Mouse (Mus musculus) myocyte (in vitro differentiated cells): ENCODE data around the gene Mrps34. TPM values are rescaled to one million over a fixed set of nuclear protein-coding genes. Genes with fewer than 3 reads are reported as not detected.

Experiments used
- H3K27me3 ChIP-seq: one replicate; pipeline ENCODE4 v1.6.1; 2011; ENCODE audit not compliant: control insufficient read depth, insufficient read depth, insufficient read length
- H3K36me3 ChIP-seq: one replicate; pipeline ENCODE4 v1.6.1; 2011; ENCODE audit not compliant: control insufficient read depth, insufficient read depth
- H3K4me2 ChIP-seq: one replicate; pipeline ENCODE4 v1.6.1; 2011; ENCODE audit warnings: low read depth, control low read depth
- H3K4me3 ChIP-seq: one replicate; pipeline ENCODE4 v1.5.1; 2011; ENCODE audit warnings: mild to moderate bottlenecking, control low read depth, moderate library complexity
- H3K79me2 ChIP-seq: one replicate; pipeline ENCODE4 v1.6.1; 2011; ENCODE audit not compliant: control insufficient read depth, insufficient read depth
- H3ac ChIP-seq: one replicate; pipeline ENCODE4 v1.6.1; 2011; ENCODE audit not compliant: control insufficient read depth, insufficient read length
- CEBPB ChIP-seq: IDR thresholded peaks from 2 replicates; pipeline ENCODE4 v1.6.1; 2011; ENCODE audit warnings: mild to moderate bottlenecking, moderate library complexity; ENCODE audit not compliant: poor library complexity, insufficient read depth, severe bottlenecking
- E2F4 ChIP-seq: IDR thresholded peaks from one replicate; pipeline ENCODE4 v1.6.1; 2011; ENCODE audit warnings: mild to moderate bottlenecking, control low read depth, moderate library complexity; ENCODE audit not compliant: insufficient read depth
- MAX ChIP-seq: IDR thresholded peaks from one replicate; pipeline ENCODE4 v1.6.1; 2011; ENCODE audit warnings: low read depth, mild to moderate bottlenecking, control low read depth
- MYOD1 ChIP-seq, 3 experiments: IDR thresholded peaks; one replicate each; pipeline ENCODE4 v1.6.1; 2011; ENCODE audit warnings: control low read depth in 2 of 3, low read depth in 2 of 3, mild to moderate bottlenecking in 2 of 3, moderate library complexity in 1 of 3; ENCODE audit not compliant: insufficient read length in 2 of 3, control insufficient read depth in 1 of 3
- MYOG ChIP-seq, 3 experiments: IDR thresholded peaks; one replicate each; pipeline ENCODE4 v1.6.1; 2011; ENCODE audit warnings: control low read depth in 2 of 3, low read depth in 2 of 3, mild to moderate bottlenecking in 2 of 3; ENCODE audit not compliant: insufficient read length in 2 of 3, control insufficient read depth in 1 of 3, insufficient read depth in 1 of 3
- POLR2A ChIP-seq: IDR thresholded peaks from one replicate; pipeline ENCODE4 v1.6.1; 2011; ENCODE audit warnings: low read depth, mild to moderate bottlenecking, control low read depth, moderate library complexity; ENCODE audit not compliant: insufficient read length
- POLR2AphosphoS2 ChIP-seq: IDR thresholded peaks from one replicate; pipeline ENCODE4 v1.6.1; 2011; ENCODE audit warnings: low read depth, control low read depth; ENCODE audit not compliant: insufficient read length
- REST ChIP-seq: IDR thresholded peaks from one replicate; pipeline ENCODE4 v1.6.1; 2011; ENCODE audit warnings: mild to moderate bottlenecking, control low read depth, moderate library complexity; ENCODE audit not compliant: insufficient read depth, insufficient read length
- SRF ChIP-seq: IDR thresholded peaks from one replicate; pipeline ENCODE4 v1.6.1; 2011; ENCODE audit warnings: low read depth; ENCODE audit not compliant: control insufficient read depth, insufficient read length
- TCF12 ChIP-seq: IDR thresholded peaks from one replicate; pipeline ENCODE4 v1.6.1; 2011; ENCODE audit warnings: mild to moderate bottlenecking, control low read depth; ENCODE audit not compliant: poor library complexity, insufficient read depth, severe bottlenecking
- TCF3 ChIP-seq: IDR thresholded peaks from one replicate; pipeline ENCODE4 v1.6.1; 2011; ENCODE audit warnings: low read depth, control low read depth; ENCODE audit not compliant: insufficient read length
- USF1 ChIP-seq: IDR thresholded peaks from one replicate; pipeline ENCODE4 v1.6.1; 2011; ENCODE audit warnings: low read depth, mild to moderate bottlenecking, control low read depth, moderate library complexity
- polyA plus RNA-seq: library from polyadenylated mRNA; unstranded; fragments of >200 nt; fragmentation: generic; extraction: Trizol; gene quantifications from one replicate; pipeline ENCODE4 v1.2.1, GENCODE M21; 2012; ENCODE audit warnings: missing spikeins

The Mrps34 gene
- polyA plus RNA-seq, 1 experiment, result 142 TPM

GRCm38 (mm10) chr17:24873695-24874404, 21.1 kb upstream of the Mrps34 start:
- Histone ChIP-seq H3K27me3 (peaks cover 5% of the 10 kb centered on the region), H3K4me2 (no peak overlapping the region), H3K36me3 (no peaks in the 10 kb centered on the region), H3K79me2 (no peaks in the 10 kb centered on the region), H3K4me3 (no peak overlapping the region), H3ac (no peak overlapping the region)
- TF ChIP-seq MYOD1 (IDR thresholded peaks at IDR 0.05; ENCODE audit: control insufficient read depth in 1 of 3, insufficient read length in 2 of 3, low read depth in 2 of 3) (no peak), E2F4 (no peak), TCF12 (no peak), POLR2A (no peak)

DNA sequence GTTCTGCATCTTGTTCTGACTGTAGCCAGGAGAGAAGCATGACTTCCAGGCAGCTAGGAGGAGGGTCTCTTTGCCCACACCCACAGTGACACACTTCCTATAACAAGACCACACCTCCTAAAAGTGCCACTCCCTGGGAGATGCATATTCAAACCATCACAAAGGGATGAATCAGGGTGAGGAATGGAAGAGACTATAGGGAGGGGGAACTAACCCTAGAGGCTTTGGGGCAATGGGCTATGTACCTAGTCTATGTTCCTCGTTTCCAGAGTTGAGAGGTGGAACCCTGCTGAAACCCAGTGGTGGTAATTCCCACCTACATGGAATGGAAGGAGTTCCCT, 20.5 kb upstream of the Mrps34 start:
- Histone ChIP-seq H3K79me2 (no peaks in the 10 kb centered on the region), H3ac (no peak overlapping the region), H3K4me3 (no peak overlapping the region), H3K4me2 (no peak overlapping the region), H3K27me3 (peaks cover 5% of the 10 kb centered on the region), H3K36me3 (no peaks in the 10 kb centered on the region)
- TF ChIP-seq E2F4 (no peak), TCF3 (no peak), TCF12 (no peak), USF1 (no peak), MAX (no peak), CEBPB (no peak), MYOG (IDR thresholded peaks at IDR 0.05; ENCODE audit: control insufficient read depth in 1 of 3, insufficient read depth in 1 of 3, insufficient read length in 2 of 3, low read depth in 2 of 3) (no peak), MYOD1 (IDR thresholded peaks at IDR 0.05; ENCODE audit: control insufficient read depth in 1 of 3, insufficient read length in 2 of 3, low read depth in 2 of 3) (no peak), POLR2A (no peak), REST (no peak)

DNA sequence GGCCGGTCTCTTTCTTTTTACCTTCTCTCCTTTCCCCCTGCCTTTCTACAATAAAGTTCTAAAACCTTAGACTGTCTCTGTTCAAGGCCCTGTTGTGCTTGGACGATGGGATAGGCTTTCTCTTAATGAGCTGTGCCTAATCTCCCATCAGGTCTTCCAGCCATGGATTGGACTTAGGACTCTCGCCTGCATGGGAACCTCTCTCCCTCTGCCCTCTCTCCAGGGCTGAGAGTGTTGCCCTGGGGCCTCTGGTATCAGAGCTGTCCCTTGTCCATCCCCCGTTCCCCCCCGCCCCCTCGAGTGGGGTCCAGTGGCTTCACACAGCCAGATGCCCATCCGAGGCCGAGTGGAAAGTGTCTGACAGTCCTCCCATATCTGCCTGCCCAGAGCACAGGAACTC, 19.9 kb upstream of the Mrps34 start:
- H3K4me3 ChIP-seq, result no peak overlapping the region
- no peaks in the 10 kb centered on the region for H3K36me3 ChIP-seq
- no peak for TF ChIP-seq POLR2A
- TF ChIP-seq SRF, result no peak
- TF ChIP-seq MYOD1 (IDR thresholded peaks at IDR 0.05; ENCODE audit: control insufficient read depth in 1 of 3, insufficient read length in 2 of 3, low read depth in 2 of 3), result no peak
- TF ChIP-seq REST, result no peak
- TF ChIP-seq CEBPB, result no peak
- TF ChIP-seq POLR2AphosphoS2, result no peak
- no peak for TF ChIP-seq USF1
- TF ChIP-seq TCF12, result no peak
- TF ChIP-seq MYOG (IDR thresholded peaks at IDR 0.05; ENCODE audit: control insufficient read depth in 1 of 3, insufficient read depth in 1 of 3, insufficient read length in 2 of 3, low read depth in 2 of 3), result no peak
- no peak for TF ChIP-seq TCF3
- no peak overlapping the region for H3K4me2 ChIP-seq
- no peak overlapping the region for H3ac ChIP-seq
- H3K79me2 ChIP-seq, result no peaks in the 10 kb centered on the region
- peaks cover 5% of the 10 kb centered on the region for H3K27me3 ChIP-seq

DNA sequence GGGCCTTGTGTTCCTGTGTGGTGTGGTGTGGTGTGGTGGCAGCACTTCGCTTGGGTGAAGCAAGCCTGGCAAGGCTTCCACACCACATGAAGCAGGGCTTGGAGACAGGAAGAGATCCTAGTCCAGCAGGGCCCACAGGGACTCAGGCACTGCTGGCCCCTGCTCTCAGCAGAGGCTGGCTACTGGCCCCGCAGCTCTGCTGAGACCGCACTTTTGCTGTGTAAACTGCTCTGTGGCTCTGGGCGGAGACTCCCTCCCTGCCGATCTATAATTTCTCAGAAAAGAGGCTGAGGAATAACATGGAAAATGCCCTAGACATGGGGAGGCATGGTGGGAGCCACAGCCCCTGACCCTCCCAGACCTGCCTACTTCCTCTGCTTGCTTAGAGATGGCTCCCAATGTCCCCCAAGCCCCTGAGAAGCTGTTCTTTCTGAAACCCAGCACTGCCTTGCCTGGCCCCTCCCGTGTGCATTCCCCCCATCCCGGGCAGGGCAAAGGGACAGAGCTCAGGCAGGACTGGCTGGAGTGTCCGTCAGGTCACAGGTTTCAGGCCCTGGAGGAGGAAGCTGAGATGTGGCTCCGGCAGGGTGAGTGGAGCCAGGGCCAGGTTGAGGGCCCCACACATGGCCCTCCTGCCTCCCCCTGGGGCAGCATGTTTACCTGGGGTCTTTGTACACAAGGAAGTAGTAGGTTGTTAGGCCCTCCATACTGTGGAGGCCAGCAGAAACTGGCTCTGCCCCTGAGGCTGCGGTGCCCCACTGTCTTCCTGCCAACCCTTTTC, 17.4 kb upstream of the Mrps34 start:
- no peak overlapping the region for H3ac ChIP-seq
- no peaks in the 10 kb centered on the region for H3K79me2 ChIP-seq
- no peak overlapping the region for H3K4me2 ChIP-seq
- no peaks in the 10 kb centered on the region for H3K36me3 ChIP-seq
- TF ChIP-seq E2F4 (no peak), TCF12 (no peak), MYOD1 (IDR thresholded peaks at IDR 0.05; ENCODE audit: control insufficient read depth in 1 of 3, insufficient read length in 2 of 3, low read depth in 2 of 3) (no peak), SRF (no peak), TCF3 (no peak), MYOG (IDR thresholded peaks at IDR 0.05; ENCODE audit: control insufficient read depth in 1 of 3, insufficient read depth in 1 of 3, insufficient read length in 2 of 3, low read depth in 2 of 3) (no peak)
- H3K4me3 ChIP-seq, result no peak overlapping the region
- peaks cover 5% of the 10 kb centered on the region for H3K27me3 ChIP-seq

DNA sequence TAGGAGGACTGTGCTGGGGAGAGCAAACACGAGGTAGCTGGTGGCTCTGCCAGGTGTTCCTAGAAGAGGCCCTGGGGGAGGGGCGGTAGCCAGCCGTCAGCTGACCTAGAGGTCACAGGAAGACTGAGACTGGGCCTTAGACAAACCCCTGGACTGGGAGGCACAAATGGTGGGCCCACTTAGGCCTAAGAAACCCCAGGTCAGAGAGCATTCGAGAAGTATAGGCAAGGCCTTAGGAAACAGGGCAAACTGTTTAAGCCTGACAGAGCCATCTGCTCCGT, 16.9 kb upstream of the Mrps34 start:
- Histone ChIP-seq H3ac (no peak overlapping the region), H3K79me2 (no peaks in the 10 kb centered on the region), H3K27me3 (peaks cover 5% of the 10 kb centered on the region), H3K36me3 (no peaks in the 10 kb centered on the region), H3K4me3 (no peak overlapping the region), H3K4me2 (no peak overlapping the region)
- TF ChIP-seq CEBPB (no peak), E2F4 (no peak), MYOG (IDR thresholded peaks at IDR 0.05; ENCODE audit: control insufficient read depth in 1 of 3, insufficient read depth in 1 of 3, insufficient read length in 2 of 3, low read depth in 2 of 3) (no peak), TCF12 (no peak), SRF (no peak), POLR2A (no peak), POLR2AphosphoS2 (no peak)
